Mouse (Mus musculus) kidney, postnatal 25 days (tissue): ENCODE data around the gene Med18.
"Not testable (repeated sequence)": the region's sequence is repeated elsewhere in the genome, so short reads cannot be mapped to it uniquely, and the experiment has no call there.

Experiments
- DNase-seq, 2 experiments: peaks; one replicate each; pipeline ENCODE4 v3.0.0; 2021; ENCODE audit warnings: mixed read lengths in 2 of 2

The Med18 gene

GRCm38 (mm10) chr4:132415966-132416365 is 47.8 kb downstream of the Med18 start:
- DNase-seq: peak; percentile 35 to 70

DNA sequence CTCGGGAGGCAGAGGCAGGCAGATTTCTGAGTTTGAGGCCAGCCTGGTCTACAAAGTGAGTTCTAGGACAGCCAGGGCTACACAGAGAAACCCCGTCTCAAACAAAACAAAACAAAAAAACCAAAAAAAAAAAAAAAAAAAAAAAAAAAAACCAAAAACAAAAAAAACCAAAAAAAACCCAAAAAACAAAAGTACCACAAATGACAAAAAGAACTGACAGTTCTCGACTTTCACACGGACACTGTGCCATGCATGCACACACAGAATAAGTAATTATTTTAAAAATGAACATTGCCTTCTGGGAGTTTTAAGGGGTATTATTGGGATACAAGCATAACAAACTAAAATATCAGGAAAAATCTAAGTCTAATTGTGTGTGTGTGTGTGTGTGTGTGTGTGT is 50.5 kb downstream of the Med18 start:
- DNase-seq: not testable (repeated sequence)

DNA sequence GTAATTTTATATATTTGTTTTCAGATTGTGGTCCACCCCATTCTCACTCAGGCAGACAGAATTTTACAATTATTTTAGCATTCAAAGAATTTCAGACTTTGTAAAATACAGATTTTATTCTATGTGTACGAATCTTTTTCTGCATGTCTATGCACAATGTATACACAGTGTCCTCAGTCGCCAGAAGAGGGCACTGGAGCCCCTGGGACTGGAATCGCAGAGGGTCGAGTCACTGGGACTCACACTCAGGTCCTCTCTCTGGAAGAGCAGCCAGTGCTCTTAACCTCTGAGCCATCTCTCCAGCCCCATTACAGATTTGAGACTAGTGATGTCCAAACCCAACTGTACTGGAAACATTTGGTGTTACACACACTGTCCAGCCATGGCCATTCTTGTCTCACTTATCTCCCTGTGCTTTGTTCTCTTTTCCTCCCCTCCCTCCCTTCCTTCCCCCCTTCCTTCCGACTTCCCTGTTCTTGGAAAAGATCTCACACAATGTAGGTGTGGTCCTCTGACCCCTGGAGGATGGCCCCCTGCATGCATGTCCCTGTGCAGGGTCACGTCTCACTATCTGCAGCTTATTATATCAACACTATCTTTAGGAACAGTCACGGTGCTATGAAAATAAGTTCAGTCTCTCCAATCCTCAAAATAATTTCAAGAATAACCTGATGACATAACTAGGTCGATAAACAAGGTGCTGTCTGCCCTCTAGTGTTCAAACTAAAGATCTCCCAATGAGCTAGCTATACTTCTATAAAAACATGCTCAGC is 52.2 kb downstream of the Med18 start:
- DNase-seq: peak; percentile 54 to 58

GRCm38 (mm10) chr4:132409587-132410229 is 54.0 kb downstream of the Med18 start:
- no peak for DNase-seq
